Mouse (Mus musculus) lung, postnatal 0 days (tissue): Measurements from ENCODE around the gene Matk.

Source experiments
- CTCF ChIP-seq: IDR thresholded peaks from 2 replicates; pipeline ENCODE4 v1.5.1; 2016; ENCODE audit warnings: antibody characterized with exemption, mild to moderate bottlenecking
- EP300 ChIP-seq: IDR thresholded peaks from 2 replicates; pipeline ENCODE4 v1.6.1; 2016; ENCODE audit warnings: antibody characterized with exemption, mild to moderate bottlenecking, control low read depth

GRCm38 (mm10) chr10:81202978-81203720 lies 49.6 kb upstream of the Matk start:
- TF ChIP-seq EP300 (no peak), CTCF (no peak)
